Mouse (Mus musculus) cerebellum, adult 9-10 months (tissue): Measurements from ENCODE around the gene Itgb4.
A peak's percentile ranks its signal among the peaks of the same experiment; 100 is the strongest.

Experiments used
- DNase-seq: peaks from one replicate; pipeline ENCODE4 v3.0.0; 2022

The Itgb4 gene

DNA sequence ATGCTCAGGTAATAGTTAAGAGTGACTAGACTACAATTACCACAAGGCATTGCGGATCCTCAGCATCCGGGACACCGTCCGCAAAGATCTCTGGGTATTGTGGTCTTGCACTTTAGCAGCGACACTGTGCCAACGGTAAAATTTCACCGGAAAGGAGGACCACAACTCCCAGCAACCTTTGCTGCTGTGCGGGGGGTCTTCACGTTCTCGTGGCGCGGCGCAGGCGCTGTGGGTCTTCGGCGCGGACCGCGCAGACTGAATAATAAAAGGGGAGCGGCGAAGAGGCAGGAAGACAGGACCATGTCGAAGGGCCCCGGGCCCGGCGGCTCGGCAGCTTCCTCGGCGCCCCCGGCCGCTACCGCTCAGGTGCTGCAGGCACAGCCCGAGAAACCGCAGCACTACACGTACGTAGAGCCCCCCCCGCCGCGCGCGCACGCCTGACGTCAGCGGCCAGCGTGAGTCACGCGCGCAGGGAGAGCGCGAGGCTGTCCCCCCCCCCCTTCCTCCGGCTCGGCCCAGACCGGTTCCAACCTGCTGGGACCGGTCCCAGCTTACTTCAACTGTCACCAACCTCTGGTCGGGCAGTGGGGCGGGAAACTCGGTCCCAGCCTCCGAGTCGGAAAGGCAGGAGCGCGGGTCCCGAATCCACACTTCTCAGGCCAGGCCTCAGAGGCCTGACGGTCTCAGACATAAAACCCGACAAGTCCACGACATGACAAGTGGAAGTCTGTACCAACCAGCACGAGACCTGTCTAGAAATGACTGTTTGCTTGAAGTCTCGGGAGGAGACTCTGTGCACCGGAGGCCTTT lies 55.8 kb downstream of the Itgb4 start, which contains the start of gene Unk:
Gene Unk (plus strand): TSS at position 235 of the 810 bp plus-strand sequence.
- peak; percentile 100 for DNase-seq

DNA sequence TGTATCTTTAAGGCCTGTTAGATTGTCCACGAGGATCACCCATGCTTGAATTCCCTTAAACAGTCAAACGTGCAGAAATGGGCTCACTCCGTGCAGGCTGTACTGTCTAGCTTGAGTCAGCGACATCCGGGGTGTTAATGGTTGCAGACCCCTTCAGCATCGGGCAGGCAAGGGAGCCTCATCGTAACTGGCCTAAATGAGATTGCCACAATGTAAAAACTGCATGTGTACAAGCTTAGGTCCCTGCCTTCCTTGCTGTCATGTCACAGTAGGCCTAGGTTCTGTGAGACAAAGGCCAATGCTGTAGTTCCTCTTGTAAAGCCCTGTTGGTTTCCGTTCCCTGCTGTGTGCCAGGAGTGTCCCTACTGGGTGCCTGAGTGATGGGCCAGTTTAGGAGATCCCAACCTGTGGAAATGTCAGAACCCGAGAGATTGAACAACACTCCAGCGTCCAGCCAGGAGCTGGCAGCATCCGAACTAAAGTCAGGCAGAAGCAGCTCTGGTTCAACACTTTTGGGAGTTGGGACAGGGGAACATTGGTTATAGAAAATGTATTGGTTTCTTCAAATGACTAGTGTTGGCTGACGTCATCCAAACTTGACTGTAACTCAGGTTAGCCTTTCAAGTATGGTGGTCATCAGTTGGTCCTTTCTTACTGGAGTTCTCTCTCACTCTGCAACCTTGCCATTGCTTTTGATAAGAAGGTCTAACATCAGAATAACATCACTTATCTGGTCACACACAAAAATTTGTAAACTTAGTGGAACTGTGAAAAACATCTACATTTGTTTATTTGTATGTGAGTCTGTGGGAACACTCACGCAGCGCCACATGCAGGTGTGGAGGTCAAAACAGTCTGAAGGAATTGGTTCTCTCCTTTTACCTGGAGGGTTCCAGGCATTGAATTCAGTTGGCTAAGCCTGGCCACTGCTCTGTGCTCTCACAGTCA lies 56.7 kb downstream of the Itgb4 start:
- DNase-seq, result no peak

GRCm38 (mm10) chr11:116034584-116034983 lies 60.1 kb downstream of the Itgb4 start:
- no peak for DNase-seq

GRCm38 (mm10) chr11:116036671-116037070 lies 62.2 kb downstream of the Itgb4 start:
- no peak for DNase-seq

DNA sequence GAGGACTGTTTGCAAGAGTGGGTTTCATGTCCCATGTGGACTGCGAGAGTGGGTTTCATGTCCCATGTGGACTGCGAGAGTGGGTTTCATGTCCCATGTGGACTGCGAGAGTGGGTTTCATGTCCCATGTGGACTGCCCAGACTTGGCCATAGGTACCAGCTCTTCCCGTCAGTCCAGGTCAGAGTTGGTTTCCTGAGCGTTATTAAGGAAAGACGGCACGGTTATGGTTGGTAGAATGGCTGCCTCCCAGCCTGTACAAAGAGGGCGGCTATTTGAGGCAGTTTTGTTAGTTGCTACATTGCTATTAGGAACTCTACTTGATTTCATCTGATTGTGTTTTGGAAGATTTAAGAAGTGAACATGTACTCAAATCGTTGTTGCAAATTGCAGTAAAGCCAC lies 63.3 kb downstream of the Itgb4 start:
- DNase-seq, result no peak

- DNase-seq, result no peak
Measured at GRCm38 (mm10) chr11:116040593-116040992, 66.1 kb downstream of the Itgb4 start.

- DNase-seq, result no peak
Measured at GRCm38 (mm10) chr11:116041833-116042232, 67.3 kb downstream of the Itgb4 start.

DNA sequence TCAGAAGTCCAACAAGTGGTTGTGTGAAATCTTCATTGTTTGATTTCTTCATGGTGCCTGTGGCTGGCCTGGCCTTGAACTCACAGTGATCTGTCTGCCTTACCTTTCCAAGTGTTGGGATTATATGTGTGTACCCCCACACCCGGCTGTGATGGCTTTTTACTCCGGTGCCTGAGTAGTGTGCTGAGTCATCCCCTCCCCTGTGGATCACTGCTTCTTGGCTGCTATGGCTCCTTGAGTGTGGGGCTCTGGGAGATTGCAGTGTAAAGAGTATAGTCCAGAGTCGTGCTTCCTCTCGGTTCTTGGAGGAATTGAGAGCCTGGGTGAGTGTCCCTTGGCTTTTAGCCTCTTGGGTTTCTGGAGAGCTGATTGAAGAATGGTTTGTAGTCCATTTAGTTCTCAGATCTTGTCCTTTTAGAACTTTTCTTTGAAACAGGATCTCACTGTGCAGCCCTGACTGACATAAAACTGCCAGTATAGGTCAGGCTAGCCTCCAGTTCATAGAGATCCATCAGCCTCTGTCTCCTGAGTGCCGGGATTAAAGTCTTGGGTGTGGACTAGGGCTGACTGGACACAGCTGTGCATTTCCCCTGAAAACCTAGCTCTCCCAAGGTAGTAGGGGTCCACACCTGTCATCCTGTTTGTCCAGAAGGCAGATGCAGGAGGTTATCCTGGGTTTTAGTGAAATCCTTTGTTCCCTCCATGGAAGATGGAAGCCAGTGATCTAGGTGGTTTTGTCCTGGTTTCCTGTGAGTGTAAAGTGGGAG lies 68.0 kb downstream of the Itgb4 start:
- no peak for DNase-seq

GRCm38 (mm10) chr11:116043286-116043685 lies 68.8 kb downstream of the Itgb4 start:
- DNase-seq, result no peak

GRCm38 (mm10) chr11:116045173-116045572 lies 70.7 kb downstream of the Itgb4 start:
- no peak for DNase-seq

- no peak for DNase-seq
Measured at GRCm38 (mm10) chr11:116049610-116050009, 75.1 kb downstream of the Itgb4 start.

DNA sequence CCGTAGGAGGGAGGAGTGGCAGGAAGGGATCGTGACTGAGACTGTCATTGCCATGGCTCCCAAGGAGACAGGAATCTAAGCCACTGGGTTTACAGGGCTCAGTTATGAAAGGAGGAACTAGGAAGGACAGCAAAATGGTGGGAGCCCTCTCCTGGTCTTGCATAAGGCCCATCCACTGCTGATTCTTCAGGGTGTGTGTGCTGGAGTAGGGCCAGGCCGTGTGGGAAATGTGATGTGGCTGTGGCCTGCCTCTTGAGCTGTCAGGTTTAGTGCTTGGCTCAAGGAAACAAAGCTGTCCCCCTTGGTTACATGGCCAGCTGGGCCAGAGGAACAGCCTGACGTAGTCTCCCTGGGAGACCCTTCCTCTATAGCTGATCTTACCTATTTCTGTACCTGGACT lies 75.7 kb downstream of the Itgb4 start:
- no peak for DNase-seq

GRCm38 (mm10) chr11:116053510-116054229 lies 79.2 kb downstream of the Itgb4 start:
- no peak for DNase-seq

- no peak for DNase-seq
Measured at GRCm38 (mm10) chr11:116055873-116056272, 81.4 kb downstream of the Itgb4 start.

- DNase-seq, result no peak
Measured at GRCm38 (mm10) chr11:116057237-116057881, 82.8 kb downstream of the Itgb4 start.
